Mouse (Mus musculus): Measurements from ENCODE around the gene Nagpa. TPM values are rescaled to one million over a fixed set of nuclear protein-coding genes. Genes with fewer than 3 reads are reported as not detected.

The Nagpa gene
- total RNA-seq (2023): 25.8 TPM

DNA sequence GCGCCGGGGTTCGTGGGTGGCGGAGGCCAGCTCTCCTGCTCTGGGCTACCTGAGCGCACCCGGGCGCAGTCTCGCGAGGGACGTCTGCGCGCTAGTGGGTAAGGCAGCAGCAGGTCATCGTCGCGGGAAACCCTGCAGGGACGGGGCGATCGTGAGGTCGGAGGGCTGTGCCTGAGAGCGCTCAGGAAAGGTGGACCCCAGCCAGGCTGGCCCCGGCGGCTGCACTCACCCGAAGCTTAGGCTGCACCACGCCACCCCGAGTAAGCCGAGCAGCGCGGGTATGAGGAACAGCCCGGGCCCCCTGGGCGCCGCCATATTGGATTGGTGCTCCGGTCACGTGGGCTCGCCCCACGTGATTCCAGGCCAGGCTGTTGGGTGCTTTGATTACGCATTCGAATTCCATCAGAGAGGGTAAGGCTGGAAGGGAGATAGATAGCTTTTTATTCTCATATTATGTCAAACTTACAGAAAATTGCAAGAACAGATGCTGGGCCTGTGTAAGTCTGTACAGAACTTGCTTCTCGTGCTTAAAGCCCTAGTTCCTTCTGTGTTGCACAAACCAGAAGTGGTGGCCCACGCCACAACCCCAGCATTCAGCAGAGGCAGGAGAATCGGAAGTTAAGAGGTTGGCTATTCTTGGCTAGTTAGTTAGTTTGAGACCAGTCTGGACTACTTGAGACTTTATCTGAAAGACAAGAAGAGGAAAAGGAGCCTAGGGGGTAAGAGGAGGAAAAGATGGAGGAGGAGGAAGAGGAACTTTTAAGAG lies at the start of gene Nagpa:
Gene Nagpa, minus strand, starts transcription at position 345 of the 766 bp plus-strand sequence.

DNA sequence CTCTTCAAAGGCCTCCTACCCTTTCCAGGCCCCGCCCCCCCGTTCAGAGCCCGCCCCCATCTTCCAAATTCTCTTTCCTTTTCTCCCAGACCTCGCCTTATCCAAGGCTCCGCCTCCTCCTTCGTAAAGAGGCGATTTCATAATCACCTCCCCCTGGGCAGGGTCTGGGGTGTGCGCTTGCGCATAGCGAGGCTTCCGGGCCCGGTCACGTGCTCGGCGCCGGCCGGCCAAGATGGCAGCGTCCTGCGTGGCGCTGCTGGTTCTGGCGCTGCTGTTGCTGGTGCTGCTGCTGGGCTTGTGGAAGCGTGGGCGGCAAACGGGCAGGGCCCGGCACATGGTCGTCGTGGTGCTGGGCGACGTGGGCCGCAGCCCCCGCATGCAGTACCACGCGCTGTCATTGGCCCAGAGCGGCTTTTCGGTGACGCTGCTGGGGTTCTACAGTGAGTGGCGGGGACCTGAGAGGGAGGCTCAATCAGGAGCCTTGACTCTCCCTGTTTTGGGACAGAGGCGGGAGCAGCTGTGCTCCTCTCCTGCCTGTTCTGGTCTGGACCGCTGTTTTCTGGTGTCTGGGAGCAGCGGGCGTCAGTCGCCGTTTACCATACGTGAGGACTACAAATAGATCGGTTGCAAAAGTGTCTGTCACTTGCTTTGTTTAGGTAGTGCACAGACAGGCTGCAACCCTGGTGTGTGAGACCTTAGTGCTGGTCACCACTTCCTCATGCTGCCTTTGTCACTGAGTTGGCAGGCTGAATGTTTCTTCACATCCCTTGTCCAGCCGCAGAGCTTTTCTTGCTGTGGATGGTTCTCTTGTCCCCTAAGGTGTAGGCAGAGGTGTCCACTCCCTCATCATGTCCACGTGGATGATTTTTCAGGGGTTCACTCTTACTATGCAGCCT lies 29.9 kb upstream of the Nagpa start, which contains the start of gene Alg1:
Gene Alg1, plus strand, starts transcription at position 204 of the 896 bp plus-strand sequence.

DNA sequence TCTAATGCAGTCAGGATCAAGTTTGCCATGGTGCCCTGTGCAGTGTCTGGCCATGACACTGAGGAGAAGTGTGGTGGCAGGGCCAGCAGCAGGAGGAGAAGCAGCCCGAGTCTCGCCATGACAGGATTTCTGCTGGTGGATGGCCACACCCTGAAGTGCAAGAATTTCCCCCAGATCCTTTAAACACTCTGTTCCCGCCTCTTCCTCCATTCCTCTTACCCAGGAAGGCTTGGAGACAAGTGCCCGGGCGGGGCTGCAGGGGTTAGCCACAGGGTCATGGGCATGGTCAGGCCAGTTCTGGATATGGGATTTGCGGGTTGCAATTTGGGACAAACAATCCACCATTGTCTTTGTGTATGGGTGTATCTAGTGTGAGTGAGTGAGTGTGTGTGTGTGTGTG lies 18.3 kb upstream of the Nagpa start, which contains the start of gene AU021092:
Gene AU021092, minus strand, starts transcription at position 160 of the 400 bp plus-strand sequence.

DNA sequence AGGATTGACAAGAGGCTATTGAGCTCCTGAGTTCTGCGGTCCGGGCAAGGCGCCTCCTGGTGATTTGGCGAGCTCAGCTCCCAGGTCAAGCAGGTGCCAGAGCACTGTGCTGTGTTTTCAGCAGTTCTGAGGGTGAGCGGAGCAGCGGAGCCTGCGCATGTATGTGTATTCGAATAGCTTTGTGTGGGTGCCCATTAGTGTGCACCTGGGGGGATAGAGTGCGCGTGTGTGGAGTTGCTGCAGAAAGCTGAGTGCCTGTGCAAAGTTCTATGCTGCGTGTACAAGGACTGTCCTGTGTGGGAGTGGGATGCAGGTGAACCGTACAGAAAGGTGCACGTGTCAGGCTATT lies 56.8 kb downstream of the Nagpa start, which contains the start of gene Sec14l5:
Gene Sec14l5, plus strand, starts transcription at position 73 of the 349 bp plus-strand sequence.

Other genes starting within 250 kb of the Nagpa start
- gene Anks3, start 239.8 kb downstream of the Nagpa start, total RNA-seq (2023): 74.4 TPM
- gene Sept12, start 206.2 kb downstream of the Nagpa start, total RNA-seq (2023): not detected
- gene Smim22, start 196.7 kb downstream of the Nagpa start, total RNA-seq (2023): not detected
- 21.6 TPM for gene Rogdi, start 190.5 kb downstream of the Nagpa start, total RNA-seq (2023)
- 125 TPM for gene Glyr1, start 154.1 kb downstream of the Nagpa start, total RNA-seq (2023)
- gene Ubn1, start 154.0 kb downstream of the Nagpa start, total RNA-seq (2023): 175 TPM
- 0.70 TPM for gene Ppl, start 71.6 kb downstream of the Nagpa start, total RNA-seq (2023)
- not detected for gene Sec14l5, start 56.9 kb downstream of the Nagpa start, total RNA-seq (2023)
- gene AU021092, start 18.3 kb upstream of the Nagpa start, total RNA-seq (2023): not detected
- gene Alg1, start 29.6 kb upstream of the Nagpa start, total RNA-seq (2023): 37.8 TPM
- gene Eef2kmt, start 52.0 kb upstream of the Nagpa start, total RNA-seq (2023): 14.9 TPM

Data from CD4-positive naive resting alpha-beta T cell, adult 76 days (primary cell).